Mouse (Mus musculus) megakaryocyte-erythroid progenitor cell, adult 5-6 weeks (primary cell): ENCODE results near the gene Pdss2. TPM values are rescaled to one million over a fixed set of nuclear protein-coding genes. Genes with fewer than 3 reads are reported as not detected.

Experiments
- ATAC-seq: replicated peaks from 2 replicates; pipeline ENCODE4 v1.8.0; 2016; ENCODE audit warnings: mild to moderate bottlenecking, inconsistent platforms; ENCODE audit not compliant: severe bottlenecking, poor library complexity, low FRiP score, low TSS enrichment
- total RNA-seq, 2 experiments: library from RNA; stranded (forward) in 1 of 2; stranded (reverse) in 1 of 2; fragments of 200-1000, 215-1000 nt in 1 of 2; fragments of >200 nt in 1 of 2; fragmentation: Nextera tagmentation in 1 of 2; gene quantifications; 2 replicates each; pipeline ENCODE4 v1.2.3; 2014 to 2017

The Pdss2 gene
- total RNA-seq, 2 experiments from 2014 or later = 20.2 to 27.2 TPM

- no peak for ATAC-seq
Measured at GRCm38 (mm10) chr10:43362947-43363346, 141.7 kb downstream of the Pdss2 start.

GRCm38 (mm10) chr10:43363431-43363851 lies 142.2 kb downstream of the Pdss2 start:
- no peak for ATAC-seq

GRCm38 (mm10) chr10:43365909-43366308 lies 144.6 kb downstream of the Pdss2 start:
- no peak for ATAC-seq

GRCm38 (mm10) chr10:43368611-43369010 lies 147.3 kb downstream of the Pdss2 start:
- no peak for ATAC-seq

GRCm38 (mm10) chr10:43372315-43372714 lies 151.0 kb downstream of the Pdss2 start:
- ATAC-seq = no peak

- ATAC-seq = no peak
Measured at GRCm38 (mm10) chr10:43373035-43373434, 151.7 kb downstream of the Pdss2 start.

GRCm38 (mm10) chr10:43373666-43374065 lies 152.4 kb downstream of the Pdss2 start:
- ATAC-seq = no peak

- no peak for ATAC-seq
Measured at GRCm38 (mm10) chr10:43375286-43375685, 154.0 kb downstream of the Pdss2 start.

GRCm38 (mm10) chr10:43376749-43377148 lies 155.5 kb downstream of the Pdss2 start:
- ATAC-seq = no peak

GRCm38 (mm10) chr10:43378279-43378678 lies 157.0 kb downstream of the Pdss2 start:
- ATAC-seq = peak; percentile 80; the same call in 1 of the 2 replicates

GRCm38 (mm10) chr10:43378732-43379644 lies 157.7 kb downstream of the Pdss2 start:
- no peak for ATAC-seq

GRCm38 (mm10) chr10:43382660-43383059 lies 161.4 kb downstream of the Pdss2 start:
- ATAC-seq = no peak

- peak; percentile 50 for ATAC-seq
Measured at GRCm38 (mm10) chr10:43384623-43385022, 163.3 kb downstream of the Pdss2 start.

GRCm38 (mm10) chr10:43392921-43393320 lies 171.6 kb downstream of the Pdss2 start:
- no peak for ATAC-seq

- ATAC-seq = no peak
Measured at GRCm38 (mm10) chr10:43393818-43394217, 172.5 kb downstream of the Pdss2 start.

GRCm38 (mm10) chr10:43395824-43396223 lies 174.5 kb downstream of the Pdss2 start:
- no peak for ATAC-seq

- ATAC-seq = no peak
Measured at GRCm38 (mm10) chr10:43399596-43400316, 178.5 kb downstream of the Pdss2 start.

- ATAC-seq = no peak
Measured at GRCm38 (mm10) chr10:43406107-43406506, 184.8 kb downstream of the Pdss2 start.

GRCm38 (mm10) chr10:43406885-43407284 lies 185.6 kb downstream of the Pdss2 start:
- no peak for ATAC-seq

GRCm38 (mm10) chr10:43409506-43410230 lies 188.4 kb downstream of the Pdss2 start:
- no peak for ATAC-seq
